Comparison of ENCODE assay signal across 14 mouse cellular contexts in the genomic region with DNA sequence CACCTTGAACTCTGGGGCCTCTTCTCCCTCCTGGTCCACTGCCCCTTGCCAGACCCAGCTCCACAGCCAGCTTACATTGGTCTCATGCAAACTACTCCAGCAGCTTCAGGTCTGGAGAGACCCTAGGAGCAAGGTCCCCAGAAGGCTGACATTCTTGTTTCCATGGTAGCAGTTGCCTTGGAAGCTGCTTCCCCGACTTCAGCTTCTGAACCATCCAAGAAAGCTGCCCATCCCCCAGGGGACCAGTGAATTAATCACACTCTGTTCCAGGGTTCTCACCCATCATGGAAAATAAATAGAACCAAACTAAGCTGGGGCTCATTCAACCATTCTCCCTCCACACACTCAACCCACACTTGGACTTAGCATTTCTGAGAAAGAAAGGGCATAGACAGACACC. TPM values are rescaled to one million over a fixed set of nuclear protein-coding genes. Genes with fewer than 3 reads are reported as not detected.
DNase-seq lines count a peak whose midpoint lies in the region; ATAC-seq lines count a peak whose summit lies in the region.
"Had no signal": no experiment of that assay in that cellular context is flagged by ENCODE, and none has a peak within 500 bp of the region (broad histone marks: within the 10 kb centered on the region; RNA-seq: fewer than 3 reads in every experiment).

No protein-coding gene starts in this region.

- H3K9me3 ChIP-seq in forebrain, embryonic 15.5 days = no peaks in the 10 kb centered on the region
- H3K9me3 ChIP-seq in neural tube, embryonic 12.5 days = no peaks in the 10 kb centered on the region
- H3K9me3 ChIP-seq: heart, embryonic 15.5 days; liver, embryonic 12.5 days; megakaryocyte, embryonic 14.5 days had no signal

- peak overlapping the region; percentile 53 for H3K27ac ChIP-seq in forebrain, embryonic 15.5 days (replicated peaks)
- H3K27ac ChIP-seq in neural tube, embryonic 12.5 days = no peak overlapping the region
- H3K27ac ChIP-seq: heart, embryonic 15.5 days; kidney, postnatal 0 days; liver, embryonic 12.5 days had no signal

- H3K4me1 ChIP-seq in forebrain, embryonic 15.5 days = peaks cover 23% of the 10 kb centered on the region
- H3K4me1 ChIP-seq in neural tube, embryonic 12.5 days = peaks cover 43% of the 10 kb centered on the region

- no peaks in the 10 kb centered on the region for H3K36me3 ChIP-seq in forebrain, embryonic 15.5 days
- no peaks in the 10 kb centered on the region for H3K36me3 ChIP-seq in neural tube, embryonic 12.5 days
- H3K36me3 ChIP-seq: heart, embryonic 15.5 days had no signal

- ATAC-seq in forebrain, embryonic 15.5 days (replicated peaks) = peak; percentile 53; the same call in 1 of the 2 replicates
- ATAC-seq in neural tube, embryonic 12.5 days (ENCODE audit: low FRiP score, low read depth) = 0 out of 2 replicates have a peak, but pooled peaks have one; percentile 6
- no peak for ATAC-seq in inflammation-experienced regulatory T-cells, adult 6 months
- ATAC-seq: liver, embryonic 12.5 days had no signal

- 0% methylated on average over 1 of the region's 1 CpGs for WGBS in forebrain, embryonic 15.5 days
- WGBS in neural tube, embryonic 12.5 days = 5% methylated on average over 1 of the region's 1 CpGs

- no peak overlapping the region for H3K4me2 ChIP-seq in forebrain, embryonic 15.5 days (replicated peaks)
- H3K4me2 ChIP-seq in neural tube, embryonic 12.5 days (replicated peaks) = 0 out of 2 replicates have a peak overlapping the region, but pooled peaks have one; percentile 2
- H3K4me2 ChIP-seq: heart, embryonic 15.5 days; liver, embryonic 12.5 days had no signal

- DNase-seq in embryo, embryonic 11 days = peak; percentile 81
- DNase-seq in layer of hippocampus, adult 9-11 months = peak; percentile 42
- no peak for DNase-seq in testis, postnatal 10 days (ENCODE audit: low spot score)
- no peak for DNase-seq in urinary bladder, adult 18-20 months (ENCODE audit: low spot score in 2 of 2)
- DNase-seq: adrenal gland, adult 8-10 months; thymus, postnatal 4 days had no signal

- H3K9ac ChIP-seq in forebrain, embryonic 15.5 days (replicated peaks) = no peak overlapping the region
- no peak overlapping the region for H3K9ac ChIP-seq in neural tube, embryonic 12.5 days
- H3K9ac ChIP-seq: heart, embryonic 15.5 days; liver, embryonic 12.5 days had no signal

- no peaks in the 10 kb centered on the region for H3K27me3 ChIP-seq in forebrain, embryonic 15.5 days
- H3K27me3 ChIP-seq in neural tube, embryonic 12.5 days (replicated peaks) = no peaks in the 10 kb centered on the region; the same call in 1 of the 2 replicates

- no peak overlapping the region for H3K4me3 ChIP-seq in forebrain, embryonic 15.5 days
- no peak overlapping the region for H3K4me3 ChIP-seq in neural tube, embryonic 12.5 days
- H3K4me3 ChIP-seq: heart, embryonic 15.5 days; liver, embryonic 12.5 days; megakaryocyte, embryonic 14.5 days had no signal

RNA-seq across cellular contexts. Expression of a gene that starts 3.0 kb away (rescaled TPM):
- polyA plus RNA-seq in forebrain, embryonic 15.5 days (2015; fragmentation: Nextera tagmentation; extraction: Ambion mirVana) = not detected in 2 replicates
- not detected in 2 replicates for polyA plus RNA-seq in neural tube, embryonic 12.5 days (2016; fragmentation: Nextera tagmentation; extraction: Ambion mirVana)
- polyA plus RNA-seq in inflammation-experienced regulatory T-cells, adult 6 months (2017; shearing (Covaris generic)) = not detected
- polyA plus RNA-seq: heart, embryonic 15.5 days; liver, embryonic 12.5 days; spleen, adult 2 months had no signal

RNA-seq across cellular contexts. Expression of a gene that starts 9.3 kb away (rescaled TPM):
- polyA plus RNA-seq in forebrain, embryonic 15.5 days (2015; fragmentation: Nextera tagmentation; extraction: Ambion mirVana) = 0.20 TPM in 1 of 2 replicates, not detected in the other
- not detected in 2 replicates for polyA plus RNA-seq in neural tube, embryonic 12.5 days (2016; fragmentation: Nextera tagmentation; extraction: Ambion mirVana)
- not detected for polyA plus RNA-seq in inflammation-experienced regulatory T-cells, adult 6 months (2017; shearing (Covaris generic))
- polyA plus RNA-seq: heart, embryonic 15.5 days; kidney, postnatal 0 days; liver, embryonic 12.5 days; spleen, adult 2 months had no signal

RNA-seq across cellular contexts. Expression of a gene that starts 42.2 kb away (rescaled TPM):
- 22.1 and 24.8 TPM in 2 replicates for polyA plus RNA-seq in forebrain, embryonic 15.5 days (2015; fragmentation: Nextera tagmentation; extraction: Ambion mirVana)
- 24.8 and 26.4 TPM in 2 replicates for polyA plus RNA-seq in neural tube, embryonic 12.5 days (2016; fragmentation: Nextera tagmentation; extraction: Ambion mirVana)
- polyA plus RNA-seq in inflammation-experienced regulatory T-cells, adult 6 months (2017; shearing (Covaris generic)) = 10 to 100 TPM; 34.8 to 45.1 (median 41.8) TPM

RNA-seq across cellular contexts. Expression of a gene that starts 53.3 kb away (rescaled TPM):
- polyA plus RNA-seq in forebrain, embryonic 15.5 days (2015; fragmentation: Nextera tagmentation; extraction: Ambion mirVana) = 5.2 and 5.9 TPM in 2 replicates
- polyA plus RNA-seq in neural tube, embryonic 12.5 days (2016; fragmentation: Nextera tagmentation; extraction: Ambion mirVana) = 6.2 TPM in 2 replicates
- polyA plus RNA-seq in inflammation-experienced regulatory T-cells, adult 6 months (2017; shearing (Covaris generic)) = 10 to 100 TPM in 2 of 3 experiments, 1 to 10 TPM in 1; 8.4 to 12.4 (median 10.2) TPM

RNA-seq across cellular contexts. Expression of a gene that starts 58.5 kb away (rescaled TPM):
- 0.23 TPM in 1 of 2 replicates, not detected in the other for polyA plus RNA-seq in forebrain, embryonic 15.5 days (2015; fragmentation: Nextera tagmentation; extraction: Ambion mirVana)
- polyA plus RNA-seq in neural tube, embryonic 12.5 days (2016; fragmentation: Nextera tagmentation; extraction: Ambion mirVana) = 1.6 and 2.4 TPM in 2 replicates
- polyA plus RNA-seq in inflammation-experienced regulatory T-cells, adult 6 months (2017; shearing (Covaris generic)) = not detected
- polyA plus RNA-seq: kidney, postnatal 0 days; liver, embryonic 12.5 days; spleen, adult 2 months had no signal

Comparison
In these comparisons a context has a peak if more than half of its experiments do, and no peak if none do; other contexts are left out.
1. DNase-seq: peak in embryo, embryonic 11 days (single experiment) and layer of hippocampus, adult 9-11 months (single experiment); none in testis, postnatal 10 days (single experiment) and urinary bladder, adult 18-20 months (0 of 2).